Mouse (Mus musculus) cerebellum, adult 2 months (tissue): ENCODE results near the gene Ptpn3.

Source experiments
- CTCF ChIP-seq: fragments of 200-500 bp; IDR thresholded peaks from 2 replicates; pipeline ENCODE4 v1.5.1; 2011; ENCODE audit warnings: low read depth, mild to moderate bottlenecking, control low read depth, low read length, moderate library complexity, borderline replicate concordance; ENCODE audit not compliant: insufficient read depth
- POLR2A ChIP-seq: fragments of 200-500 bp; IDR thresholded peaks from 2 replicates; pipeline ENCODE4 v1.6.1; 2011; ENCODE audit warnings: low read length, control low read depth, borderline replicate concordance; ENCODE audit not compliant: insufficient read depth

- TF ChIP-seq CTCF, result no peak
- TF ChIP-seq POLR2A, result no peak
Observed at GRCm38 (mm10) chr4:57256761-57257160, 44.9 kb downstream of the Ptpn3 start.
